Mouse (Mus musculus) ES-E14 (cell line): ENCODE results near the gene Ikzf3. TPM values are rescaled to one million over a fixed set of nuclear protein-coding genes. Genes with fewer than 3 reads are reported as not detected.
A peak's percentile ranks its signal among the peaks of the same experiment; 100 is the strongest.

Experiments
- DNase-seq: peaks from one replicate; pipeline ENCODE4 v3.0.0-alpha.2; 2013; ENCODE audit warnings: low read depth, low spot score
- H3K27ac ChIP-seq: 2 replicates; pipeline ENCODE4 v1.5.1; 2012; ENCODE audit warnings: low read depth, mild to moderate bottlenecking, low read length, moderate library complexity, mixed read lengths; ENCODE audit not compliant: poor library complexity, insufficient read depth, severe bottlenecking
- H3K36me3 ChIP-seq: 2 replicates; pipeline ENCODE4 v1.6.1; 2012; ENCODE audit warnings: mild to moderate bottlenecking, low read length, moderate library complexity, mixed read lengths; ENCODE audit not compliant: control insufficient read depth, poor library complexity, insufficient read depth, severe bottlenecking
- H3K4me1 ChIP-seq, 2 experiments: fragments of 150-350 bp in 1 of 2; sonication (generic) in 1 of 2; 2 replicates each; pipeline ENCODE4 v1.6.1; 2012; ENCODE audit warnings: low read length in 2 of 2, mild to moderate bottlenecking in 1 of 2, mixed read lengths in 1 of 2; ENCODE audit not compliant: control insufficient read depth in 2 of 2, insufficient read depth in 2 of 2, poor library complexity in 1 of 2
- H3K4me3 ChIP-seq, 2 experiments: fragments of 150-350 bp in 1 of 2; sonication (generic) in 1 of 2; 2 replicates each; pipeline ENCODE4 v1.5.1; 2012; ENCODE audit warnings: low read length in 2 of 2, low read depth in 1 of 2, mild to moderate bottlenecking in 1 of 2, mixed read lengths in 1 of 2; ENCODE audit not compliant: insufficient read depth in 1 of 2, poor library complexity in 1 of 2, severe bottlenecking in 1 of 2
- H3K9ac ChIP-seq: 2 replicates; pipeline ENCODE4 v1.6.1; 2012; ENCODE audit warnings: low read depth, mild to moderate bottlenecking, low read length, mixed read lengths; ENCODE audit not compliant: poor library complexity, insufficient read depth, severe bottlenecking
- H3K9me3 ChIP-seq: fragments of 150-350 bp; sonication (generic); 2 replicates; pipeline ENCODE4 v1.6.1; 2012; ENCODE audit warnings: low read depth, mild to moderate bottlenecking, low read length; ENCODE audit not compliant: control insufficient read depth, insufficient read depth
- CHD2 ChIP-seq: IDR thresholded peaks from 2 replicates; pipeline ENCODE4 v1.6.1; 2014; ENCODE audit warnings: mild to moderate bottlenecking, low read depth, low read length, inconsistent platforms
- HCFC1 ChIP-seq: IDR thresholded peaks from 2 replicates; pipeline ENCODE4 v1.6.1; 2012; ENCODE audit warnings: low read length, inconsistent platforms, borderline replicate concordance; ENCODE audit not compliant: insufficient read depth
- MAFK ChIP-seq: IDR thresholded peaks from 2 replicates; pipeline ENCODE4 v1.6.1; 2014; ENCODE audit warnings: mild to moderate bottlenecking, low read depth, low read length, inconsistent platforms; ENCODE audit not compliant: insufficient read depth
- ZC3H11A ChIP-seq: IDR thresholded peaks from 2 replicates; pipeline ENCODE4 v1.6.1; 2012; ENCODE audit warnings: low read depth, mild to moderate bottlenecking, inconsistent platforms, low read length, borderline replicate concordance
- ZNF384 ChIP-seq: IDR thresholded peaks from 2 replicates; pipeline ENCODE4 v1.6.1; 2012; ENCODE audit warnings: low read depth, low read length, inconsistent platforms
- in situ Hi-C, 2 experiments: fragments of 600-800 bp; cut with MboI; formaldehyde crosslinking; loops; one replicate each; pipeline ENCODE4 v1.15.1; 2025; ENCODE audit warnings: low sequenced_read_pairs in 2 of 2, inconsistent platforms in 1 of 2; ENCODE audit not compliant: unreplicated experiment in 2 of 2
- total RNA-seq: library from RNA; depleted of rRNA; stranded (reverse); fragments of 300-350 nt; gene quantifications from 2 replicates; pipeline ENCODE4 v1.2.3, GENCODE M21; 2012

Gene Ikzf3
- total RNA-seq, 1 experiment = 0.58 TPM

DNA sequence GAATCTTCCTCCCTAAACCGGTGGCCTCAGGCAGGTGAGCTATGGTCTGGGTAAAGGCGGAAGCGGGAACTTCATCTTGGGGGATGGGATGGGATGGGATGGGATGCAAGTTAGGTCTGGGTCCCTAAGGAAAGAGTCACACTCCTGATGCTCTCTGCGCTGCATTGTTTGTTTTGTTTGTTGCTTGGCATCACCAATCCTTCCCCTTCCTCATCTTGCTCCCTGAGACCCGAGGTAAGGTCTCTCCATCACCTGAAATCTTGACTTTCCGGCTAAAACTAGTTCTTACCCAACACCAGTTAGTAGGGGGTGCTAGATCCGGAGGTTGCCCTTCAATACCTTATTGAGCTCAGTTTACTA lies 98.4 kb downstream of the Ikzf3 start:
- Histone ChIP-seq H3K4me3 (peak overlapping the region; percentile 61 to 78), H3K9me3 (no peaks in the 10 kb centered on the region), H3K36me3 (peaks cover 24% of the 10 kb centered on the region; the same call in 1 of the 2 replicates), H3K9ac (peak overlapping the region; percentile 71), H3K27ac (peak overlapping the region; percentile 68), H3K4me1 (peaks cover 9 to 31% of the 10 kb centered on the region in 2 experiments)
- TF ChIP-seq HCFC1 = no peak
- TF ChIP-seq CHD2 = no peak
- TF ChIP-seq ZC3H11A = no peak
- no peak for TF ChIP-seq MAFK
- TF ChIP-seq ZNF384 = no peak
- in situ Hi-C loops = no loop called here
- no peak for DNase-seq

GRCm38 (mm10) chr11:98446562-98447474 lies 99.0 kb downstream of the Ikzf3 start:
- TF ChIP-seq ZNF384 (no peak), HCFC1 (no peak), ZC3H11A (no peak), MAFK (no peak), CHD2 (no peak)
- peak overlapping the region; percentile 7; the same call in 1 of the 2 replicates for H3K27ac ChIP-seq
- H3K36me3 ChIP-seq = peaks cover 18% of the 10 kb centered on the region; the same call in 1 of the 2 replicates
- H3K4me3 ChIP-seq = peak overlapping the region; percentile 61 to 78
- in situ Hi-C loops = no loop called here
- H3K9ac ChIP-seq = peak overlapping the region; percentile 71
- no peak for DNase-seq
- H3K4me1 ChIP-seq = peaks cover 9 to 31% of the 10 kb centered on the region in 2 experiments
- no peaks in the 10 kb centered on the region for H3K9me3 ChIP-seq

- peaks cover 12% of the 10 kb centered on the region; the same call in 1 of the 2 replicates for H3K36me3 ChIP-seq
- peaks cover 9 to 30% of the 10 kb centered on the region in 2 experiments for H3K4me1 ChIP-seq
- H3K27ac ChIP-seq = peak within 1 kb of the TSS; percentile 7; the same call in 1 of the 2 replicates
- H3K9ac ChIP-seq = peak within 1 kb of the TSS; percentile 65
- in situ Hi-C loops = no loop called here
- no peaks in the 10 kb centered on the region for H3K9me3 ChIP-seq
- peak within 1 kb of the TSS; percentile 61 to 78 for H3K4me3 ChIP-seq
- DNase-seq = no peak
- no peak for TF ChIP-seq MAFK
Measured at GRCm38 (mm10) chr11:98446213-98446561, 99.6 kb downstream of the Ikzf3 start, which contains the start of gene Grb7. TSS of gene Grb7 (plus strand) at chr11:98446394.

DNA sequence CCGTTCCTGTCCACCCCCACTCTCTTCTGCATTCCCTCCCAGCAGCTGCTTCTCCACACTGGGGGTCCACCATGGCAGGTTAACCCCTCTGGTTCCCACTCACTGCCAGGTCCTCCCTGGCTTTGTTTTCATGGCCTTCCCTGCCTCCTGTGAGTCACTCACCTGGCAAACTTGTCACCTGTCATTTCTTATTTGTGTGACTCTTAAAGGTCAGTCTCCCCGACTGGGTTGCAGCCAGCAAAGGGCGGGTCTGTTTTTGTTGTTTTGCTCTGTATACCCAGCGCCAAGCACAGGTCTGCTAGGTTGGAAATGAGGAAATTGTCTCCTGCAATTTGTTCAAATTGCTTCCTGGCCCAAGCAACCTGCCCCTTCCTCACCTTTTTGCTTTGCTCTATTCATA lies 100.2 kb downstream of the Ikzf3 start:
- Histone ChIP-seq H3K36me3 (peaks cover 7% of the 10 kb centered on the region; the same call in 1 of the 2 replicates), H3K4me1 (peaks cover 9 to 27% of the 10 kb centered on the region in 2 experiments), H3K9ac (no peak overlapping the region), H3K27ac (no peak overlapping the region), H3K4me3 (no peak overlapping the region), H3K9me3 (no peaks in the 10 kb centered on the region)
- in situ Hi-C loops = no loop called here
- TF ChIP-seq MAFK = no peak
- TF ChIP-seq HCFC1 = no peak
- TF ChIP-seq CHD2 = no peak
- TF ChIP-seq ZNF384 = no peak
- no peak for TF ChIP-seq ZC3H11A
- DNase-seq = no peak

GRCm38 (mm10) chr11:98445238-98445637 lies 100.6 kb downstream of the Ikzf3 start:
- in situ Hi-C loops = no loop called here
- no peak overlapping the region for H3K27ac ChIP-seq

More at GRCm38 (mm10) chr11:98445238-98445637, 100.6 kb downstream of the Ikzf3 start:
- no peak overlapping the region for H3K4me3 ChIP-seq
- H3K9ac ChIP-seq = no peak overlapping the region
- H3K9me3 ChIP-seq = no peaks in the 10 kb centered on the region
- DNase-seq = no peak
- peaks cover 3% of the 10 kb centered on the region; the same call in 1 of the 2 replicates for H3K36me3 ChIP-seq
- no peak for TF ChIP-seq MAFK
- TF ChIP-seq CHD2 = no peak
- TF ChIP-seq ZC3H11A = no peak
- no peak for TF ChIP-seq HCFC1
- TF ChIP-seq ZNF384 = no peak
- H3K4me1 ChIP-seq = peaks cover 8 to 25% of the 10 kb centered on the region in 2 experiments
